Mouse (Mus musculus) thymus, postnatal 10 days (tissue): ENCODE measurements around the gene Ssh3.

Experiments
- DNase-seq, 2 experiments: peaks; one replicate each; pipeline ENCODE4 v3.0.0; 2021; ENCODE audit warnings: low spot score in 2 of 2

Ssh3 gene

GRCm38 (mm10) chr19:4247010-4247409 is 22.0 kb downstream of the Ssh3 start:
- no peak for DNase-seq

DNA sequence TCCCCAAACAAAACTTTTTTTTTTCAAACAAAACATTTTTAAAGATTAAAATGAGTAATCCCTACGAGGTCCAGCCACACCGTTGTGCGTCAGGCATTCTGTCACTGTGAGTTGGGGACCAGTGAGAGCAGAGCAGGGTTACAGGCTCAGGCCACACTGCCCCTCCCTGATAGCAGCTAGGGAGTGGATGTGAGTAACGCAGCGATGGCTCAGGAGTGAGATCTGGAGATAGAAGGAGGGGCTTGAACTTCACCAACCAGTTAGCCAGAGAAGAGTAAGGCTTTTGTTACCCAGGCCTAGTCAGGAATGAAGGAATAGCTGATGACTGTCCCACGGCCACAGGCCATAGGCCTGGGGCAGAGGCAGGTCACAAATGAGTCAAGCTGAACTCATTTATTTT is 24.2 kb downstream of the Ssh3 start:
- no peak for DNase-seq

- no peak for DNase-seq
Measured at GRCm38 (mm10) chr19:4242416-4242815, 26.6 kb downstream of the Ssh3 start.

DNA sequence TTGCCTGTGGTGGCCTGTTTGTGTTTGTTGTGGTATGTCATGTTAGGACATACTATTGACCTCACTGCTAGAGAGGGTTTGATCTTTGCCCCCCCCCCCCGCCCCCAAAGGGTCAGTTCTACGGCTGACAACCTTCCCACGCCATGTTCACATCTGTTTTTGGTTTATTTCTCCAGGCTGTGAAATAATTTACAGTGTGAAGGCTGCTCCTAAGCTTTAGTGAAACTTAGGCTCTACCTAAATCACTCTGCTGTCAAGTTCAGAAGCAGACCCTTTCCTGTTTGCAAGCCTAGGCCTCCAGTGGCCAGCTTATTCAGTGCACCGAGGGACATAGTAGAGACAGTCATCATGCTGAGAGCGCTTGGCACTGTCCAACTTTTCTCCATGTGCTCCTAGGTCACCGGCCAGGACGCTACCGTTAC is 28.7 kb downstream of the Ssh3 start:
- DNase-seq, result no peak

DNA sequence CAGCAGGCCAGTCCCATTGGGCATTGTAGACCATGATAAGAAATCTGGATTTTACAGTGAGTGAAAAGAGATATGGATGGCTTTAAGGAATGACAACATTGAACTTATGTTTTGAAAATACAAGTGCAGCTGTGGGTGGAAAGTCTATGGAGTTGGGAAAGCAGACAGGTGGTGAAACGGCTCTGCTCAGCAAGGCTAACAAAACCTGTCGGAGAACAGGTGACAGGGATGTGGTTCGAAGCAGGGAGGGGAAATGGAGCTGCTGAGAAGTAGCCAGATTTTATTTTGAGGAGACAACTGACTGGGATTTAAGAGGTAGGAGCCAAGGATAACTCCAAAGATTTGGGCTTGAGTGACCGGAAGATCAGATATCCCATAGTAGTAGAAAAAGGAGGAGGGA is 34.4 kb downstream of the Ssh3 start:
- DNase-seq, result no peak

- DNase-seq, result no peak
Measured at GRCm38 (mm10) chr19:4232651-4233050, 36.3 kb downstream of the Ssh3 start.

GRCm38 (mm10) chr19:4232186-4232572 is 36.8 kb downstream of the Ssh3 start:
- no peak for DNase-seq

DNA sequence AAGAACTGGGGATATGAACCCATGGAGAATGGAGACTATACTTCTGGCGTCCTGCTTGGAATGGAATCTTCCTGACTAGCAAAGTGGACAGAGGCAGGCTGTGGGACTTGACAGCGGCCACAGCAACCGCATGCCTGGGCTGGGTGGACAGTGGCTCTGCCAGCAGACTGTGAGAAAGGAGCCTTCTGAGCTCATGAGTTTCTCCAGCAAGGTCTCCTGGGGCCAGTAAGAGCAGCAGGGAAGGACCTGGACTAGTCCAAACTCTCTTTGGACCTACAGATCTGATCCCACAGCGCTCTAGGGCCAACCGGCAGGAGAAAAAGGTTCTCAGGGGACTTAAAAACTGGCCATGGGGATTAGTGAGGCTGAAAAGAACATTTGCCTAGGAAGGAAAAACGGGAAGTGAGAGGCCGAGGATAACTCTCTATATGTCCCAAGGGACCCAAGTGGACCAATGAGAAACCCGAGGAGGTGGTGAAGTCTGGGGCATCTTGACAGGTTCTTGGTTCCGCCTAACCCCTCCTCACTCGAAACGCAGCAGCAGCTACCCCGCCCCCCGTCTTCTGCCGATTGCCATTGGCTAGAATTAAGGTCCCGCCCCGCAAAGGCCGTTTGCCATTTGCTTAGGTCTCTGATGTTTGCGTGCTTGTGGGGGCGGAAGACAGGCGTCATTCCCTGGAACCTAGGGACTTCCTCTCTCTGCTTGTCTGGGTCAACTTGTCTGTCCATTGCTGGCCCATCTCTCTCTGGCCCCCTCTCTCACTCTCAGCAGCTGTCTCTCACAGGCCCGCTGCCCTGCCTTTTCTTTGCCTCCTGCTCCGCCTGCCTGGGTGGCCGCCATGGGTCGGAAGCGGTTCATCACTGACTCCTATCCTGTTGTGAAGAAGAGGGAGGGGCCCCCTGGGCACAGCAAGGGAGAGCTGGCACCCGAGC is 37.5 kb downstream of the Ssh3 start, which contains the start of gene Pold4:
Pold4 (plus strand) TSS at position 647 of the 933 bp plus-strand sequence.
- peak; percentile 94 to 95 for DNase-seq

- DNase-seq, result no peak
Measured at GRCm38 (mm10) chr19:4230415-4230814, 38.6 kb downstream of the Ssh3 start.

DNA sequence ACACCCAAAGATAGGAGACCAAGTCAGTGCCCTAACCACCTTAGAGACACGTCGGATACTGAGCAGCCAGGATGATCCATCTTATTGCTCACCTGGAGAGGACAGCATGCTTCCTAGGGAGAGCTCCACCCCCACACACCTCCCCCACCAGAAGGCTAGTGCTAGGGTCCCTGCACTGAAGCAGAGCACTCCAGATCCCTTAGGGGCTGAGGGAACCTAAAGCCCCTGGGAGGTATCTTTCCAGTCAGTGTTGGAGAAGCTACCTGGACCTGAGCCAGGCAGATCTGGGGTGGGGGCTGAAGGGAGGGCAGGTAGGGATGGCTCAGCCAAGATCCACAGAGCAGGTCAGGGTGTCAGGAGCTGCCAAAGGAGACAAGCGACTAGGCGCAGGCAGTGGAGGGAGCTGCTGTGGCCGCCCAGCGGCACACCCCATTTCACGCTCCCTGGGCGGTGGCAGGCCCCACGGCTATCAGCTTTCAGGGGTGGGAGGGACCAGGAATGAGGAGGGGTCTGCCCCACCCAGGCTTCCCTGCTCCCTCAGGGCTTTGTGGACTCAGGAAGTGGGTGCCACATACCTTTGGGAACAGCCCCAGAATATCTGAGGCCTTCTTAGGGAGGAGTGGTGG is 39.4 kb downstream of the Ssh3 start:
- no peak for DNase-seq

GRCm38 (mm10) chr19:4228891-4229290 is 40.1 kb downstream of the Ssh3 start:
- no peak for DNase-seq

DNA sequence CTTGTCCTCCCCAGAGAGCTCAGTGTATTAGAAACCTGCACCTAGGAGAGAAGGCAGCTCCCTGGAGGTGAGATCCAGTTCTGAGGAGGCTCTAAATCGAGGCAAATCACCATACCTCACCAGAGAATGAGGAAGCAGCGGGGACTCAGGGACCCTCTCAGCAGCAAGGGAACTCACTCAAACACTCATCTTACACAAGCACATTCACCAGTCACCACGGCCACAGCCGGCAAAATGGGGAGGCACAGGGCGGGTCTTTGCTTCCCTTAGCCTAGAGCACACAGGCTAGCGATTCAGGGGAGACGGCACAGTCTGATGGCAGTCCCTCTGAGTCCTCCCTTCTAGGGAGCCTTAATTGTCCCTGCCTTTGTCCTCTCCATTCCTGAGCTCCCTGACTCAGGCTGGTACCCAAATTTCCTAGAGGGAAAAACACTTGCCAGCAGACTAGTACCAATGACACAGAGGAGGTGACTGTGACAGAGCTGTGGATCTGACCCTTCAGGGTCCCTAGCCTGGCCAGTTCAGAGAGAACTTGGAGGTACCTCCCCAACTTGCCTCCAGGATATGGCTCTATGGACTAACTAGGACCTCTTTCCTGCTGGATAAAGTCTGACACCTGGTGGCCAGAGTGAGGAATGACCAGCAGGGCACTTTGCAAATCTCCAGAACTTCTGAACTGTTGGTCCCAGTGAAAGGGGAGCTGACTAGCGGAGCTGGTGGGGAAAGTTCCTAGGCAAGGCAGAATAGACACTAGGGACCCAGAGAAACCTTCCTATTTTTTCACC is 40.9 kb downstream of the Ssh3 start:
- peak; percentile 58 to 73 for DNase-seq

GRCm38 (mm10) chr19:4227446-4227845 is 41.5 kb downstream of the Ssh3 start:
- DNase-seq, result no peak

DNA sequence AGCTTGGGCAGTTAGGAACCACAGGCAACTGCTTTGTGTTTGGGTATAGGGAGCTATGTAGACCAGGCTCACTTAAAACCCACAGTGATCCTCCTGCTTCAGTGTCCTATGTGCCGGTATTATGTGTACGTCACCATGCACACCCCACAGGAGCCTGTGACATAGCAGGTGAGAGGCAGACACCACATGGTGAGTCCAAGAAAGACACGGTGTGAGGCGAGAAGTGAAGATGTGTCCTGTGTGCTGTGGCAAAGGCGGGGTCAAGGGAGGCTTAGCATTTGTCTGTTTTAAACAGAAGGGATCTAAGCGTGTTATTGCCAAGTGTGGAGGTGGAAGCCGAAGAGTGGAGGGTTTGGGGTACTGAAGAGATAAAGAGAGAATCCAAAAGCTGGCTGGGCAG is 42.2 kb downstream of the Ssh3 start:
- no peak for DNase-seq

DNA sequence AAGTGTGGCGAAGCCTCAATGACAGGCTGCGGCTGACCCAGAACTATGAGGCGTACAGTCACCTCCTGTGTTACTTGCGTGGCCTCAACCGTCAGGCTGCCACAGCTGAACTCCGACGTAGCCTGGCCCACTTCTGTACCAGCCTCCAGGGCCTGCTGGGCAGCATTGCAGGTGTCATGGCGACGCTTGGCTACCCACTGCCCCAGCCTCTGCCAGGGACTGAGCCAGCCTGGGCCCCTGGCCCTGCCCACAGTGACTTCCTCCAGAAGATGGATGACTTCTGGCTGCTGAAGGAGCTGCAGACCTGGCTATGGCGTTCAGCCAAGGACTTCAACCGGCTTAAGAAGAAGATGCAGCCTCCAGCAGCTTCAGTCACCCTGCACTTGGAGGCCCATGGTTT is 46.8 kb downstream of the Ssh3 start:
- no peak for DNase-seq

DNA sequence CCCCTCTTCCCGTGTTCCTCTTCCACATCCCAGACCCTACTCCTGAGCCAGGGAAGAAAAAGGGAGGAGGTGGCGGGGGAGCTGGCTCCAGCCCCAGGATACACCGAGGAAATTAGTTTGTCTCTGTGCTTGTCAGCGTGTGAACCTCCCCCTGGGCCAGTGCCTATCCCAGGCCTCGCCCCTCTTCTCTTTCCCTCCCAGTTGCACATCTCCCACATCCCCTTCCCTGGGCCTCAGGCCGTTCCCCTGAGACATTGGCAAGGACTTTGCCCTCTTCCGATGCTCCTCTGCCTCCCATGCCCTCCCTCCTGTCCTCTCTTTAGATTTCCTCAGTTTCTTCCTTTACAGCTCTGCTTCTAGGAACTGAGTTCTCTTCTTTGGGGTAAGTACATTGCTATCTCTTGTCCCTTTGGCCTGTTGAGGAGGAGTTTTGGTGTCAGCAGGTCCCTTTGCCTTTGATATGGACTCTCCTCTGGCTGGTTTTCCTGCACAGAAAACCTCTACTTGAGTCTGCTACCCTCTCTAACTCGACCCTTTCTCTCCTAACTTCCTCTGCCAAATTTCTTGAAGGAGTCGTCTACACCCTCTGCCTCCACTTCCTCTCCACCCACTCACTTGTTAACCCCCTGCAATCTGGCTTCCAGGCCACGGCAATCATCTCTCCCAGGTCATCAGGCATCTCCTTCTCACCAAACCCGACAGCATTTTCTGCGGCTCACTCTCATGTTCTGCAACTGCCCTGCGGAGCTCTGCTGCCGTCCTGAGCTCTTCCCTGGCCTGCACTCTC is 47.8 kb downstream of the Ssh3 start:
- no peak for DNase-seq

DNA sequence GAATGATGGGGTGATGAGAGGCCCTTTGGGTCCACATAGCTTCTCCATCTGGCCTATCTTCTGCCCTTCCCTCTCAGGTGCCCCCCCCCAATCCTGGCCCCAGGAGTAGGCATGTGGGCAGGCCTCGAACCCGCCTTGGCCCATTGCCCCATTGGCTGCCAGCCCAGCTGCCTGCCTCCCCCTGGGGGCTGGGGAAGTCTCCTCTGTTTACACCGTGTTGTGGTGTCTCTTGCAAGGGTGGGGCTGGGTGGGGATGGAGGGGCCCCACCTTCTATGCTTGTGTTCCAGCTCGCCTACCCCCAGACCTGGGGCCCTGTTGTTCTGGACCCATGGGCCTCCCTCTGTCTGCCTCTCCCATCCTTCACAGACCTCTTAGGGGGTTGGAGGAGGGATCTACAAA is 48.6 kb downstream of the Ssh3 start:
- no peak for DNase-seq

DNA sequence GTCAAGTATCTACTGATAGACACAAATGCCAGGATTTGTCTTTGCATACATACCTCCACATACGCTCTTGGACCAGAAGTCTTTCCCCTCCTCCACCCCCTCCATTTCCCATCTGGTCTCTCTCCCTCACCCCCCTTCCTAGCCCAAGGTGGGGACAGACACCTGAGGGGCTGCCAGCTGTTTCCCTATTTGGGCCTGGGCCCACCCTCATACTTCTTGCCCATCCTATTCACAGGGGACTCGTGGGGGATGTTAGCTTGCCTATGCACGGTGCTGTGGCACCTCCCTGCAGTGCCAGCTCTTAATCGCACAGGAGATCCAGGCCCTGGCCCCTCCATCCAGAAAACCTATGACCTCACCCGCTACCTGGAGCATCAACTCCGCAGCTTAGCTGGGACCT is 49.0 kb downstream of the Ssh3 start:
- DNase-seq, result no peak

GRCm38 (mm10) chr19:4218784-4219183 is 50.2 kb downstream of the Ssh3 start:
- DNase-seq, result no peak

GRCm38 (mm10) chr19:4218293-4218692 is 50.7 kb downstream of the Ssh3 start:
- no peak for DNase-seq

DNA sequence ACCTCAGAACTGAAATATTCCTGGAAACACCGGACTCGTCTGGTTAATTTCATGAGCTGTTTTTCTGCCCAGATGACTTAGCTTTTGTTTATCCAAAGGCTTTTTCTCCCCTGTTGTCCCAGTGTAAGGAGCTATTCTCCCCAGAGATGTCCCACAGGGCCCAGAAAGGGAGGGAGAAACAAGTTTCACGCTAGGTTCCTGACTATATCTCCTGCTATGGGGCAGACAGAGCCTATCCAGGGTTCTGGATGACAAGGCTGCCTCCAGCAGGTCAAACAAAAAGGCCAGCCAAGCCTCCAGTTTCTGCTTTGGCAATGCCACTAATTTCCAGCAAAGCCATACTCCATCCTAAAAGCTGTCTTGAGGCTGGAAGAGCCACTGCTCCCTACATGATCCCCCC is 51.1 kb downstream of the Ssh3 start:
- no peak for DNase-seq

DNA sequence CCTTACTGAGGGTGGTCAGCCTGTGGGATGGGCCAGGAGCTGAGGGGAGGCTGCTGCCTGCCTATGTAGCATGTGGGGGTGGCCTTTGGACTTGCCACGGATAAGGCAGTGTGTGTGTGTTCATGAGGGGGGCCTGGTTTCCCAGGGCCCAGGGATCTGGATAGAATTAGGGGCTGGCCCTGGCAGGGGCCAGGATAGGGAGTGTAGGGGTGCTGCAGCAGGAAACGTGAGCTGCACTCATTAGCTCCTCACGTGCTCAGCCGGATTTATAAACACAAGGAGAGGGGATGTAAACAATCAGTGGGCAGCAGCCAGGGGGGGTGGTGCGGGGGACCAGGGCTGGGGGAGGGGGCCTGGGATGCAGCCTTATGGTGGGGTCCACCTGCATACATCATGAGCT is 51.8 kb downstream of the Ssh3 start:
- no peak for DNase-seq
